Mouse (Mus musculus): ENCODE measurements around the gene 2900026A02Rik. TPM values are rescaled to one million over a fixed set of nuclear protein-coding genes. Genes with fewer than 3 reads are reported as not detected.

2900026A02Rik gene
- total and polyA plus RNA-seq, 3 experiments: 0.05 TPM; not detected in 2

DNA sequence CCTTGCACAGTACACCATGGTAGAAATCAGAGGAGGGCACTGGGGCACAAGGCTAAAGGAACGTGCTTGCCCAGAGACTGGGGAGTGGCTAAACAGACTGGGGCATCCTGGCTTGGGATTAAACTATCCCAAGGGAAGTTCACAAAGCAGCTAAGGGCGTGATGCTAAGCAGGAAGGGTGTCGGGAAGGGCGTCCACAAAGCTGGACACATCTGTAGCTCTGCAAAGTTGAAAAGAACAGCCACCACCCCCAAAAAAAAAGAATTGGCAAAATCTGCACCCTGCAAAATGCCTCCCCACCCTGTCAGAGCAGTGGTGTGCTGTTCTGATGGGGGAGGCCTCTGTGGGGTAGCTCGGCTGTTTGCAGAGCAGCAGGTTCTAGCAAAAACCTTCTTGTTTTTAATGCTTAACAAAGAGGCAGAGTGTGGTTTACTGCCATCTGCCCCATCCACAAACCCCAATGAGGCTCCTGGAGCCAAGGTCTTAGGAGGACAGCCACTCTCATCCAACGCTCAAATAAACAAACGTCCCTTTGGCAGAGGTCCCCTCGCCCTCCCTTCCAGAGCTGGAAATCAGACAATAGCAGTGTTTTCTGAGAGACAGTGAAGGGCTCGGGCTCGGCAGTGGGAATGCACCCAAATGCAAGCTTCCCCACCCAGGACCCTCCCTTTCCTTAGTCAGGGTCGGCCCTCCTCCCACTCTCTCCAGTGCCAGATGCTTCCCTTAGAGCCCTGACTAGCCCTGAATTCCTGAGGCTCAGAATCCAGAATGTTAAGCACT is 12.2 kb downstream of the 2900026A02Rik start:
- H3K4me3 ChIP-seq (ENCODE audit: low read depth, low read length): no peak overlapping the region
- DNase-seq (ENCODE audit: low spot score) (no peak), ATAC-seq (ENCODE audit: extremely low read depth, insufficient number of reproducible peaks, low FRiP score, poor library complexity, severe bottlenecking) (no peak)
- TF ChIP-seq GATA2 (IDR thresholded peaks at IDR 0.05; ENCODE audit: borderline replicate concordance, low read depth, low read length) (no peak), CTCF (IDR thresholded peaks at IDR 0.05; ENCODE audit: low read depth, low read length) (no peak), TAL1 (conservative IDR thresholded peaks at IDR 0.05; ENCODE audit: low read depth, low read length) (no peak), POLR2AphosphoS5 (IDR thresholded peaks at IDR 0.05; ENCODE audit: insufficient replicate concordance, low read depth, low read length) (no peak), GATA1 (IDR thresholded peaks at IDR 0.05; ENCODE audit: borderline replicate concordance, low read length) (no peak)
- no peaks in the 10 kb centered on the region for H3K4me1 ChIP-seq (ENCODE audit: insufficient read depth, low read depth, low read length)
- peaks cover 99% of the 10 kb centered on the region for H3K9me3 ChIP-seq (replicated peaks)
- no peaks in the 10 kb centered on the region for H3K27me3 ChIP-seq (ENCODE audit: insufficient read depth, low read length)
- H3K36me3 ChIP-seq (replicated peaks): no peaks in the 10 kb centered on the region

DNA sequence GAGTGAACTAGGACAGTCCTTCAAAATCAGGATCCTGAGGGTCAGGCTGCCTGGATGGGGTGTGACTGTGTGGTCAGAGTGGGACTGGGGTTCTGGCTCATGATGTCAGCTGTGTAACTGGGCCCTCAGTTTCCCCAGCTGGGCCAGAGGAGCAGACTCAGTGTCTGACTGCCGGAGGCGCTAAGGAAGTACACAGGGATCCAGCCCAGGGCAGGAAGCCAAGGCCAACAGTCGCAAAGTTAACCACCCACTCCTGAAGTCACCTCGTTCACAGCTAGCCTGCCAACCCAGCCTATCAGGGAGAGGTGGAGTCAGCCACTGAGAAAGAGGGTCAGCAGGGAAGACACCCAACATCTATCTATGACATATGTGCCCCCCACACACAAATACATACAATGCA is 13.0 kb downstream of the 2900026A02Rik start:
- DNase-seq (ENCODE audit: low spot score) (no peak), ATAC-seq (ENCODE audit: extremely low read depth, insufficient number of reproducible peaks, low FRiP score, poor library complexity, severe bottlenecking) (no peak)
- no peak for TF ChIP-seq GATA2 (IDR thresholded peaks at IDR 0.05; ENCODE audit: borderline replicate concordance, low read depth, low read length)
- Histone ChIP-seq H3K27me3 (ENCODE audit: insufficient read depth, low read length) (no peaks in the 10 kb centered on the region), H3K4me3 (ENCODE audit: low read depth, low read length) (no peak overlapping the region), H3K4me1 (ENCODE audit: insufficient read depth, low read depth, low read length) (no peaks in the 10 kb centered on the region), H3K9me3 (replicated peaks) (peaks cover 99% of the 10 kb centered on the region), H3K36me3 (replicated peaks) (no peaks in the 10 kb centered on the region)

DNA sequence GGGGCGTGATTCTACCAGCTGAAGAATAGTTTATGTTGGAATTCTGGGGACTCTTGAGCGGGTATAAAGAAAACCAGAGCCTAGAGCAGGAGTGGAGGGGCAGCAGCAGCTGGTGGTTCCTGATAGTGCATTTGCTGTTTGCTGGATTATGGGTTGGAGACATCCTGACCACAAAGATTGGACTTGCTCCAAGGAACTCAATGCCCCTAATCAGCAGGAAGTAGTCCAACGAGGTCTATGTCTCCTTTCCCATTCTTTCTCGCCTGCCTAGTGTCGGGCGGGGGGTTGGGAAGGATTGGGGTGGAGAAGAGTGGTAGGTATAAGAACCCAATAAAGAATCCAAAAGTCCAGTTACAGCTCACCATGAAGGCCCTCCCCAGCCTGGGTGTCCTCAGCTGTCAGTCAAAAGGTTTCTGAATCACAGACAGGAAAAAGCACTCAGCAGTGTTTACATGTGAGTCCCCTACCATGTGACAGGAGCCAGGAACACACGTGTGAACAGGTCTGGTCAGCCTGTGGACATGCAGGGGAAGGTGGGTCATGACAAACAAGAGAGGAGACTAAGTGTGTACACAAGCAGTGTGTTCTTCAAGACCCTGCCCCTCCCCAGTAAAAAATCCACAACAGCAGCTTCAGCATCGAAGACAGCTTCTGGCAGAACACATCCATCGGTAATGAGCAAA is 14.2 kb downstream of the 2900026A02Rik start:
- Histone ChIP-seq H3K9me3 (replicated peaks) (peaks cover 89% of the 10 kb centered on the region), H3K36me3 (replicated peaks) (no peaks in the 10 kb centered on the region), H3K27me3 (ENCODE audit: insufficient read depth, low read length) (no peaks in the 10 kb centered on the region), H3K4me1 (ENCODE audit: insufficient read depth, low read depth, low read length) (no peaks in the 10 kb centered on the region), H3K4me3 (ENCODE audit: low read depth, low read length) (no peak overlapping the region)
- no peak for ATAC-seq (ENCODE audit: extremely low read depth, insufficient number of reproducible peaks, low FRiP score, poor library complexity, severe bottlenecking)
- no peak for TF ChIP-seq GATA2 (IDR thresholded peaks at IDR 0.05; ENCODE audit: borderline replicate concordance, low read depth, low read length)
- no peak for TF ChIP-seq CTCF (IDR thresholded peaks at IDR 0.05; ENCODE audit: low read depth, low read length)
- no peak for TF ChIP-seq POLR2AphosphoS5 (IDR thresholded peaks at IDR 0.05; ENCODE audit: insufficient replicate concordance, low read depth, low read length)
- TF ChIP-seq TAL1 (conservative IDR thresholded peaks at IDR 0.05; ENCODE audit: low read depth, low read length): no peak
- TF ChIP-seq GATA1 (IDR thresholded peaks at IDR 0.05; ENCODE audit: borderline replicate concordance, low read length): no peak
- DNase-seq (ENCODE audit: low spot score): no peak

DNA sequence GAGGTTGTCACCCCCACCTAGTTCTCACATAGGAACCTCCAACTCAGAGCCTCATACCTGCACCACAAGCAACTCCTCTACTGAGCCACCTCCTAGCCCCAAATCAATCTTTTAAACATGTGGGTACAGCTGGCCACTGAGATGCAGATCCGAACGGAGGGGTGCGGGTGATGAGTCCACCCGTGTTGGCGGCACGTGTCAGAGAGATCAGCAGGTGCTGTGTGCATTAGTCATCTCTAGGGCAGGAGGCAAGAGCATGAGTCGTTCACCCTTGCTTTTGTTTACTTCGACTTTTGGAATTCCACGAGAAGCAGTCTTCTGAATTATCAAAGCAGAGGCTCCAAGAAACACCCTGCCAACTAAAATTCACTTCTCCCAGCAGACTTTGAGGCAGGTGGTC is 16.8 kb downstream of the 2900026A02Rik start:
- TF ChIP-seq GATA2 (IDR thresholded peaks at IDR 0.05; ENCODE audit: borderline replicate concordance, low read depth, low read length): no peak

DNA sequence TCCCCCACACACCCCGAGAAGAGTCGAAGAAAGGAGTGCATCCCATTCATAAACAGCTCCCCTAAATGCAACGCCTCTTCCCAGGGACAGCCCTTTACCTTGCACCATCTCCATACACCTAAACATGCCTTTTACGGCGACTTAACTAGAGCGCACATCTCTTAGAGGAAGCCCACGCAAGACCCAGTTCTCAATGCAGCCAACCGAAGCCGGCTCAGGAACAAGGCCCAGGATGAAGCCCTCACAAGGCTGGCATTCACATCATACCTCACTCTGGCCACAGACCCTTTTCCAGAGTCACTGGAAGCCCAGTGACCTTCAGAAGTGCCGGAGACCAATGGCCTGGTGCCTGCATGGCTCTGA is 21.3 kb downstream of the 2900026A02Rik start:
- DNase-seq (ENCODE audit: low spot score) (no peak), ATAC-seq (ENCODE audit: extremely low read depth, insufficient number of reproducible peaks, low FRiP score, poor library complexity, severe bottlenecking) (no peak)
- no peak for TF ChIP-seq POLR2AphosphoS5 (IDR thresholded peaks at IDR 0.05; ENCODE audit: insufficient replicate concordance, low read depth, low read length)
- no peak for TF ChIP-seq GATA2 (IDR thresholded peaks at IDR 0.05; ENCODE audit: borderline replicate concordance, low read depth, low read length)
- no peak for TF ChIP-seq GATA1 (IDR thresholded peaks at IDR 0.05; ENCODE audit: borderline replicate concordance, low read length)
- no peak for TF ChIP-seq CTCF (IDR thresholded peaks at IDR 0.05; ENCODE audit: low read depth, low read length)
- no peak for TF ChIP-seq TAL1 (conservative IDR thresholded peaks at IDR 0.05; ENCODE audit: low read depth, low read length)

More for the DNA sequence above, 16.8 kb downstream of the 2900026A02Rik start:
- ATAC-seq (ENCODE audit: extremely low read depth, insufficient number of reproducible peaks, low FRiP score, poor library complexity, severe bottlenecking): no peak
- Histone ChIP-seq H3K36me3 (replicated peaks) (no peaks in the 10 kb centered on the region), H3K4me3 (ENCODE audit: low read depth, low read length) (no peak overlapping the region), H3K4me1 (ENCODE audit: insufficient read depth, low read depth, low read length) (no peaks in the 10 kb centered on the region), H3K9me3 (replicated peaks) (peaks cover 83% of the 10 kb centered on the region), H3K27me3 (ENCODE audit: insufficient read depth, low read length) (no peaks in the 10 kb centered on the region)
- no peak for DNase-seq (ENCODE audit: low spot score)

DNA sequence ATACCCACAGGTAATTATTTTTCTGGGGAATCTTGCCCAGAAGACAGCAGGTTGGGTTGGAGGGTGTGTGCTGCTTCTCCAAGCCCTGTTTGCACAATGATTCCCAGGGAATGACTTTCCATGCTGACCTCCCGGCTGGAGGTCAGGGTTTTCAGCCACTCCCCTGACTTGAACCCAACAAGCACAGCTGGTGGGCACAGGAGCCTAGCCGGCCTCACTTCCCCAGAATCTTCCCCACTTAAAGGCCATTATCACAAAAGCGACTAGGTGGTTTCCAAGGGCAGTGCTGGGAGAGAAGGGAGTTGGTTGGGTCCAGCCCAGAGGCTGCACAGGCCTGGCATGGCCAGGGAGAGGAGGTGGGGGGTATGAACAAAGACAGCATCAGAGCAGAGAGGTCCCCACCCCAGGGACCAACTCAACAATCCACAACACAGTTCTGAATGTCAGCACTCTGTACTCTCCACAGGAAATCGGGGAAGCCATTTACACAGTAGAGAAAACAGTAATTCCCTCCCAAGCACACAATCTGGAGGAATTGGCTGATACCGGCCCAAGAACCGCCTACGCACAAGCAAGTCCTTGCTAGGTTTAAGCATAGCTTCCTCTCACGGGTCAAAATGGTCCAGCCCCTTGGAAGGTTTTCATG is 21.8 kb downstream of the 2900026A02Rik start:
- ATAC-seq (ENCODE audit: extremely low read depth, insufficient number of reproducible peaks, low FRiP score, poor library complexity, severe bottlenecking) (no peak), DNase-seq (ENCODE audit: low spot score) (no peak)
- Histone ChIP-seq H3K4me1 (ENCODE audit: insufficient read depth, low read depth, low read length) (no peaks in the 10 kb centered on the region), H3K36me3 (replicated peaks) (no peaks in the 10 kb centered on the region), H3K27me3 (ENCODE audit: insufficient read depth, low read length) (no peaks in the 10 kb centered on the region), H3K4me3 (ENCODE audit: low read depth, low read length) (no peak overlapping the region), H3K9me3 (replicated peaks) (peaks cover 81% of the 10 kb centered on the region)
- TF ChIP-seq GATA1 (IDR thresholded peaks at IDR 0.05; ENCODE audit: borderline replicate concordance, low read length): no peak
- no peak for TF ChIP-seq TAL1 (conservative IDR thresholded peaks at IDR 0.05; ENCODE audit: low read depth, low read length)
- no peak for TF ChIP-seq POLR2AphosphoS5 (IDR thresholded peaks at IDR 0.05; ENCODE audit: insufficient replicate concordance, low read depth, low read length)
- TF ChIP-seq CTCF (IDR thresholded peaks at IDR 0.05; ENCODE audit: low read depth, low read length): no peak
- no peak for TF ChIP-seq GATA2 (IDR thresholded peaks at IDR 0.05; ENCODE audit: borderline replicate concordance, low read depth, low read length)

More for the DNA sequence above, 21.3 kb downstream of the 2900026A02Rik start:
- Histone ChIP-seq H3K4me3 (ENCODE audit: low read depth, low read length) (no peak overlapping the region; the same call in 1 of the 2 replicates), H3K4me1 (ENCODE audit: insufficient read depth, low read depth, low read length) (no peaks in the 10 kb centered on the region), H3K27me3 (ENCODE audit: insufficient read depth, low read length) (no peaks in the 10 kb centered on the region), H3K36me3 (replicated peaks) (no peaks in the 10 kb centered on the region), H3K9me3 (replicated peaks) (peaks cover 81% of the 10 kb centered on the region)
